Mouse (Mus musculus) ovary, adult 18-20 months (tissue): ENCODE data around the gene Tro.

Experiments used
- DNase-seq: peaks from one replicate; pipeline ENCODE4 v3.0.0; 2022; ENCODE audit warnings: low spot score, mixed read lengths

Gene Tro

DNA sequence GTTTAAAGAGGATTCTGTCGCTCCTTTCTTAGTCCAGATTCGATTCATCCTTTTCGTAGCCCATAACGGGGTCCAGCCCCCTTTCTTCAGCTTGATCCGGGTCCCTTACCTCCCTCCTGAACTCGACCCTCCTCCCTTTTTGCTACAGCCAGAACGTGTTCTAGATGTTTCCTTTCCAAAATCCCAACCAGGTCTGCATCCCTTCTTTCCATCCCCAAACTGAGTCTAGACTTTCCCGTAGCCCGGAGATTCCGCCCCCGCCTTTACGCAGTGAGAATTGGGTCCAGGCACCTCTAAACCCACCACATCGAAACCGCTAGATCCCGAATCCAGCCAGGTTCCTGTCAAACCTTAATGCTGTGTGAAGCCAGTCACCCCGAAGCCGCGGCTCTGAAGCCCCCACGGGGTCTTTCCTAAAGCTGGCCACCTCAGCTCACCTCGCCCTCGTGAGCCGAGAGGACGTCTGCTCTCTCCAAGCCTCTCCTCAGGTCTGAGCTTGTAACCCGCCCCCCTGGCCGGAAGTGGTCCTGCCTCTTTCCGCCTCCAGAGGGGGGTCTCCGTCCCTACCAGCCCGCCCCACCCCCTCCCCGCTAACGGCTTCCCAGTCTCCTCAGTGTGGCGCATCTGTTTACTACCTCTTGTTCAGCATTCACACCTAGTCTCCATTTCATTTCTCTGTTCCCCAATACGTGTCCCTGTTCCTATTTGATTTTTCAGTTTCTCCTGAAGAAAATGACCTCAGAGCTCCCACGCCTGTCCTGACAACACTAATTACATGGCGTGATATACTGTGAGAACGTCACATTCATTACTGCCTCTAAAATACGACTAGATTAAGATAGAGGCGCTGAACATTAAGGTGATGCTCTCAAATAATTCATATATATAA is at the start of gene Tro:
Gene Tro, minus strand, starts transcription at position 676 of the 889 bp plus-strand sequence.
- DNase-seq, result no peak

DNA sequence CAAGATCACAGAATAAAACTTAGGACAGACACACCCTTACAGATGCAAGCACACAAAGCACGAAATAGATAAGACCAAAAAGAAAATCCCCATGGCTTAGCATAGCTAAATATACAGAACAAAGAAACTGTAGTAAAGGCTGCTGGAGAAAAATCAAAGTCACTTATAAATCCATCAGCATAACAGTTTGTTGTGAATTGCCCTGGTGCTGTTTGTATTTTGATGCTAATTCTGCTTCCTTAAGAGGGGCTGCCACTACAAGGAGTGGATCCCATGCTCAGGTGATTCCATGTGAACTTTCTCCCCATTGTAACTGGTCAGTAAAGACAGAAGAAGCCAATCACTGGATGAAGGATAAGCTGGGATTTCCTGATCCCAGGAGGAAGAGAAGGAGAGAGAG is 20.1 kb upstream of the Tro start:
- DNase-seq, result no peak

DNA sequence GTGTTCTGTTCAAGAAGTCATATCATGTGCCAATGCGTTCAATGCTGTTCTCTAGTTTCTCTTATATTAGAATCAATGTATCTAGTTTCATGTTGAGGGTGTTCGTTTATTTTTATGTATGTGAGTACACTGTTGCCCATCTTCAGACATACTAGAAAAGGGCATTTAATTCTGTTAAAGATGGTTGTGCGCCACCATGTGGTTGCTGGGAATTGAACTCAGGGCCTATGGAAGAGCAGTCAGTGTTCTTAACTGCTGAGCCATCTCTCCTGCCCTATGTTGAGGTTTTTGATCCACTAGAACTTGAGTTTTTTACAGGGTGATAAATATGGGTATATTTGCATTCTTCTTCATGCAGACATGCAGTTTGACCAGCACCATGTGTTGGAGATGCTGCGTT is 5.4 kb upstream of the Tro start:
- no peak for DNase-seq

DNA sequence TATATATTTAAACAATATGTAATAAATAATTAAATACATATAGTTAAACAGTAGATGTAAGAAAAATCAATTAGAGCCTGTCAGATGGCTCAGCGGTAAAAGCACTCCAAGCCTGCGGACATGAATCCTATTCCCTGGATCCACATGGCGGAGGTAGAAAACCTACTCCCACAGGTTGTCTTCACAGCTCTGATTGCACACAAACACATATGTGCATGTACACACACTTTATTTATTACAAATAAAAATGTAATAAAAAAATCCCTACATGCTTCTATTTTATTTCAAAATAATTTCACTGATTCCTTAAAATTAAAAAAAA is 375 bp upstream of the Tro start:
- DNase-seq, result no peak

DNA sequence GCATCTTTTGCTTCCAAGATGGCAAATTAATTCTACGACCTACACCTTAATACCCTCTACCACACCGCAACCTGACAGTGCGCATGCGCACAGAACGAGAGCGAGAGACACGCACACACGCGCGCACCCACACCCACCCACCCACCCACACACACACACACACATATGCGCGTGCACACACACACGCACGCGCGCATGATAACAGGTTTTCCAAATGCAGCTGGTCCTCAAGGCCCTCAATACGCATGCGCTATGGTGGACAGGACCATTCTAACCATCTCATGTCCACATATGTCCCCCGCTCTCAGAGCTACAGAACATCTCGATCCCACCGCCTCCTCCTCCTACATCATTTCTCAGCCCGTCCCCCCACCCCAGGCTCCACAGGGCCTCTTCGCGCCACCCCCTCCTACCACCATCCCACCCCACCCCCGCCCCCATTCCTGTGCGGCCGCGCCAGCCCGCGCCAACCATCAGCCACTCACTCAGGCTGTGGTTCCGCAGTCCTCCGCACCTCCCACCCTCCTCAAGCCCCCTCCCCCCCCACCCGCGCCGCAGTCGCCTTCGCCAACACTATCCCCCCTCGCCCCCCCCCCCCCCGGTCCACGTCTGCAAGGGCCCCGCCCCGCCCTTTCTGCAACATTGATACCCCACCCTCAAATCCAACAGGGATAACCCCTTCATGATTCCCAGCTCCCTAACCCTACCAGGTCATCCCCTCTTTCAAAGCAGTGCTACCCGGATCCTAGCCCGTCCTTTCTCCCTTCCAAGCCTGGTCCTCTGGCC is 1.1 kb downstream of the Tro start:
- DNase-seq, result no peak

DNA sequence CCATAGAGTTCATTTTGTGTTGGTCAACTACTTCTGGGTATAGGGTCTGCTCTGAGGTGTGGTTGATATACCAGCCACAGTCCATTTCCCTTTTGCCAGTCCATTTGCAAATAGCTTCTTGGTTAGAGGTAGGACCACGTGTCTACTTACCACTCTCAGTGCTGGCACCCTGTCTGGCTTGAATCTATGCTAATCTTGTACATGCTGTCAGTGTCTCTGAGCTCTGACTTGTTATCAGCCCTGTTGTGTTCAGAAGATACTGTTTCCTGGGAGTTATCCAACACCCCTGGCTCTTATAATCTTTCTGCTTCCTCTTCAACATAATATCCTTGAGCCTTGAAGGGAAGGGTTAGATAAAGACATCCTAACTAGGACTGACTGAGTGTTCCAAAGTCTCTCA is 21.0 kb downstream of the Tro start:
- no peak for DNase-seq

DNA sequence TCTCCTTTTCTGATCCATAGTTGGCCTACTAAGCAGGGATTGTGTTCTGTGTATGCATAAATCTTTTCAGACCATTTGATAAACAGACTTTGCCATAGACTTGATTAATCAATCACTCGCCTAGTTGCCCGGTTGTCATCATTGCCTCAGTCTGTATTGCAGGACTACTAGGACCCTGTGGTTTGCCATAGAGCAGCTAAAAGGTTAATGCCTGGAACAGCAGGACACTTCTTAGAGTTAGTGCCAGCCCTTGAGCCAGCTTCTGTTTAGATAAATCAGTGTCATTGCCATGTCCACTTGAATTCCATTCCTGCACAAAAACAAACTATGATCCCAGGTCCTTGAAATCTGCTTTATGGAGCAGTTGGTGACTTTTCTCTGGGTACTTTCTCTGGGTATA is 58.5 kb downstream of the Tro start:
- DNase-seq, result no peak
